Mouse (Mus musculus) heart, embryonic 13.5 days (tissue): ENCODE measurements around the gene Naxd. TPM values are rescaled to one million over a fixed set of nuclear protein-coding genes. Genes with fewer than 3 reads are reported as not detected.

Experiments
- ATAC-seq: fragments of 200-750 bp; cut with Nextera tagmentation; 2 replicates; pipeline ENCODE4 v1.8.0; 2017; ENCODE audit warnings: moderate TSS enrichment; ENCODE audit not compliant: insufficient number of reproducible peaks, low FRiP score, low TSS enrichment; ENCODE audit errors: extremely low read depth
- H3K27ac ChIP-seq: fragments of 300-500 bp; sonication (generic); replicated peaks from 2 replicates; pipeline ENCODE4 v1.5.1; 2015; ENCODE audit warnings: moderate library complexity, mild to moderate bottlenecking, inconsistent platforms
- H3K27me3 ChIP-seq: fragments of 300-500 bp; sonication (generic); replicated peaks from 2 replicates; pipeline ENCODE4 v1.6.1; 2015; ENCODE audit warnings: mild to moderate bottlenecking, inconsistent platforms
- H3K36me3 ChIP-seq: fragments of 300-500 bp; sonication (generic); 2 replicates; pipeline ENCODE4 v1.6.1; 2015; ENCODE audit warnings: mild to moderate bottlenecking, inconsistent platforms
- H3K4me1 ChIP-seq: fragments of 300-500 bp; sonication (generic); 2 replicates; pipeline ENCODE4 v1.6.1; 2015; ENCODE audit warnings: inconsistent platforms
- H3K4me2 ChIP-seq: fragments of 300-500 bp; sonication (generic); 2 replicates; pipeline ENCODE4 v1.6.1; 2015; ENCODE audit warnings: inconsistent platforms, mild to moderate bottlenecking, moderate library complexity
- H3K4me3 ChIP-seq: fragments of 300-500 bp; sonication (generic); 2 replicates; pipeline ENCODE4 v1.5.1; 2015; ENCODE audit warnings: moderate library complexity, mild to moderate bottlenecking, inconsistent platforms
- H3K9ac ChIP-seq: fragments of 300-500 bp; sonication (generic); 2 replicates; pipeline ENCODE4 v1.6.1; 2015; ENCODE audit warnings: inconsistent platforms, mild to moderate bottlenecking, moderate library complexity
- H3K9me3 ChIP-seq: fragments of 300-500 bp; sonication (generic); 2 replicates; pipeline ENCODE4 v1.6.1; 2016; ENCODE audit warnings: inconsistent platforms
- WGBS: fragments of 180-500 bp; shearing (Covaris S2); methylation state at CpG from one replicate; pipeline ENCODE4 v1.1.7; 2015; ENCODE audit warnings: mixed read lengths; 5-methylcytosine and 5-hydroxymethylcytosine counted together
- polyA plus RNA-seq: library from polyadenylated mRNA; unstranded; fragments of >200 nt; fragmentation: Nextera tagmentation; extraction: Ambion mirVana; gene quantifications from 2 replicates; pipeline ENCODE4 v1.2.1, GENCODE M21; 2015

Gene Naxd
- polyA plus RNA-seq, result 73.5 and 77.8 TPM in 2 replicates

DNA sequence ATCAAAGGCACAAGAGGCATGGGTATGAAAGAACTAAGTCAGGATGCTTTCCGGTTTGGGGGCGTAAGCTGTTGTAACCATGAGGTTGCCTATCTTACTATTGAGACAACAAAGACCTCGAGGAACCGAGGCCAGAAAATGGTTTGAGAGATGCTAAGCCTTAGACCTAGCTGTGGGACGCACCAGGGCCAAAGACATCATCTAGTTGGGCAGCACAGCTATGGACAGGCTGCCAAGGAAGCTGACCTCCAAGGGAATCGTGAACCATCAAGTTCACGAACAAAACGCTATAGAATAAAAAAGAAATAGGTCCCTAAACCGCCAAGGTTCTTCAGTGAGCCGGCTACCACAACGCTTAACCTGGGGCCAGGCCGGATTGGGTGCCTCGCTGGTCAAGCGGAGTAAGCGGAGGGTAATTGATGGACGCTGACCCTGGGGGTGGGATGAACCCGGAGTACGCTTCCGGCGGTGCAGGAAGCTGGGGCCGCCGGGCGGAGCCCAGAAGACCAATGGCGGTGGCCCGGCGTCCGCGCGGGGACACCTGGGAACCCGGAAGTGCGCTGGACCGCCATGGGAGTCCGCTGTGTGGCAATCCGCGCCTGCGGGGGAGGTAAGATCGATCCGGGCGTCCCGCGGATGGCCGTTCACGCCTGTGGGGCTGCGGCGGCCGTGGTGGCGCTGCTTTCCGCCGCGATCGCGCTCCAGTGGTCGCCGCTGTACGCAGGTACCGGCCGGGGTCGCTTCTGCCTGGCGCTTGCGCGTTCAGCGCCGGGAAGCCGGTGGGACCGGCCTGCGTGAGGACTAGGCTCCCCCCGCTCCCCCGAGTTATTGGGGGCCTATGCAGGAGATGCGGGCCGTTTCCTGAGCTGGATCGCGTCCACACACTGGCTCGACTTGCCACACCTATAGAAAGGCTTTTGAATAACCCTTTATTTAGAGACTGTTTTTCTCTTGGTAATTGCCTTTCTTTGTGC lies at the start of gene Naxd:
Naxd (plus strand) TSS at position 490 of the 974 bp plus-strand sequence.
- peak within 1 kb of the TSS; percentile 93 for H3K4me3 ChIP-seq
- 3% methylated on average over 67 of the region's 73 CpGs for WGBS
- H3K9ac ChIP-seq, result peak within 1 kb of the TSS; percentile 95
- H3K4me2 ChIP-seq, result peak within 1 kb of the TSS; percentile 70
- ATAC-seq, result peak; percentile 88
- H3K4me1 ChIP-seq, result peaks cover 18% of the 10 kb centered on the region
- peaks cover 22% of the 10 kb centered on the region for H3K27me3 ChIP-seq
- H3K9me3 ChIP-seq, result no peaks in the 10 kb centered on the region
- peak within 1 kb of the TSS; percentile 66 for H3K27ac ChIP-seq
- H3K36me3 ChIP-seq, result peaks cover 9% of the 10 kb centered on the region

DNA sequence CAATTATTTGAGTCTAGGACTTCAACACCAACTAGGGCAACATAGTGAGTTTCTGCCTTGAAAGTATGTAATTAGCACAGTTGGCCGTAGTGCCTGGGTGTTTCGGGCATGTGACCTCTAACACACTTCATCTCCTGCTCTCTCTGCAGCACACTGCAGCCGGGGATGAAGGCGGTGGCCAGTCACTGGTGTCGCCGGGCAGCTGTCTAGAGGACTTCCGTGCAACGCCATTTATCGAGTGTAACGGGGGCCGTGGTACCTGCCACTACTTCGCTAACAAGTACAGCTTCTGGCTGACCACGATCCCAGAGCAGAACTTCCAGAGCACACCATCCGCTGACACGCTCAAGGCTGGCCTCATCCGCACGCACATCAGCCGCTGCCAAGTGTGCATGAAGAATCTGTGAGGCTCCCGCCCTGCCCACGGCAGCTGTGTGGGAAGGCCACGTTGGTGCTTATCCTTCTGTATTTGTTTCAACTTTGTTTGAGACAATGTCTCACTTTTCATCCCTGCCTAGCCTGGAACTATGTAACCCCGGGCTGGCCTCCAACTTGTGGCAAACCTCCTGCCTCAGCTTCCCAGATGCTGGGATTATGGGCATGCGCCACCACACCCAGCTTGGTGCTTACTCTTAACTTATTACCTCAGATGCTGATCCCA lies 49.3 kb upstream of the Naxd start:
- Histone ChIP-seq H3K9ac (no peak overlapping the region), H3K27me3 (no peaks in the 10 kb centered on the region), H3K4me1 (peaks cover 26% of the 10 kb centered on the region), H3K4me2 (no peak overlapping the region), H3K36me3 (peaks cover 61% of the 10 kb centered on the region), H3K27ac (no peak overlapping the region), H3K4me3 (no peak overlapping the region), H3K9me3 (no peaks in the 10 kb centered on the region)
- 83% methylated on average over 23 of the region's 23 CpGs for WGBS
- no peak for ATAC-seq

DNA sequence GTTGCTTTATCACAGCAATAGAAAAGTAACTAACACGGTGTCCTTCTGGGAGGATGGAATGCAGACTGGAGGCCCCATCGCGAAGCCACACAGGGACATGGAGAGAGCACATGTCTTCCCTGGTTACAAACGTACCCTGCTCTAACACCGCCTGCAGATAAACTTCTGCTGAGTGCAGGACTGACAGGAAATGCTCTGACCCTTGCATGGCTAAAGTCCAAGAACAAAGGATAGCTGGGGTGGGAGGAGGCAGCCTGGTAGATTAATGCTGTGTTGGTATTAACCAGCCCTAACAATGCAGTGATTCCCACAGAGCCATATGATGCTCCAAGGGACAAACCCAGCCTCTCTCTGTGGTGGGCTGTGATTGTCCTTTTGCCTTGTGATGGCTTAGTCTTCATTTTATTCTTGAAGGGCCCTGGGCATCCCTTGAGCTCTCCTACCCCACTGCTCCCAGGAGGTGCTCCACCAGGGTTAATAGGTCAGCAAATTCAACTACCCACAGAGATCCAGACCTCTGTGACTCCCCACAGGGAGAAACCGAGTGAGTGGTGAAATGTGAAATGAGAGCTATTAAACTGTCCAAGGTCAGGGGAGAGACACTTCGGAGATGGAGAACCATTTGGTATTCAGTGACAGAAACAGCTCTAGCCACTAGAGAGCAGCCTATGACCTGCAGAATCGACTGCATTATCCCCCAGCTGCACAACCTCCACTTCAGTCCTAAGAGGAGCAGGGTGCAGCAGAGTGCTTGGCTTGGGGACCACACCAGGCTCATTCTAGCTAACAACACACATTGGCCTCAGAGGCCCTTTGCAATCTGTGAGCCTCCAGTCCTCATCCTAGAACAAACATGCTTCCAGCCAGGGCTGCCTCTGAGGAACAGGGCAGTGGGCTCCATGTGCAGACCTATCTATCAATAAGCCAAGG lies 46.9 kb upstream of the Naxd start:
- peaks cover 47% of the 10 kb centered on the region for H3K36me3 ChIP-seq
- peak overlapping the region; percentile 57 for H3K27ac ChIP-seq
- peak overlapping the region; percentile 26; the same call in 1 of the 2 replicates for H3K9ac ChIP-seq
- H3K4me3 ChIP-seq, result no peak overlapping the region
- no peak overlapping the region for H3K4me2 ChIP-seq
- H3K4me1 ChIP-seq, result peaks cover 26% of the 10 kb centered on the region
- H3K9me3 ChIP-seq, result no peaks in the 10 kb centered on the region
- WGBS, result 16% methylated on average over 8 of the region's 8 CpGs
- no peak for ATAC-seq
- no peaks in the 10 kb centered on the region for H3K27me3 ChIP-seq

DNA sequence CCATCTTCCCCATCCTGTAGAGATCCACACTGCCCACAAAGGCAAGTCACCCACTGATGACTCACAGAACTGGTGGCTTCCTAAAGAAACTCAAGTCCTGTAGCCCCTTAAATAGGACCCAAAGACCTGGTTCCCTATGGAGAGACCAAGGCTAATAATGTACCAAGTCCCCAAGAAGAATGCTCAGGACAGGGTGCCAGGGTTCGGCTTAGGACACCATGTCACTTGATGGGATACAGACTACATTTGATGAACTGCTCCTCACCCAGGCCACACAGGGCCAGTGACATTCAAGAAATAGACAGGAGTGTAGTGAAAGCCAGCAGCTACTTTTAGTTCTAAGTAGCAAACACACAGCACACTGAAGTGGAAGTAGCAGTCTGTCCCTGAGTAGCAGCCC lies 45.2 kb upstream of the Naxd start:
- 79% methylated on average over 1 of the region's 1 CpGs for WGBS
- ATAC-seq, result no peak
- Histone ChIP-seq H3K27ac (no peak overlapping the region), H3K9ac (no peak overlapping the region), H3K4me1 (peaks cover 31% of the 10 kb centered on the region), H3K9me3 (no peaks in the 10 kb centered on the region), H3K27me3 (no peaks in the 10 kb centered on the region), H3K36me3 (peaks cover 30% of the 10 kb centered on the region), H3K4me3 (no peak overlapping the region), H3K4me2 (no peak overlapping the region)

DNA sequence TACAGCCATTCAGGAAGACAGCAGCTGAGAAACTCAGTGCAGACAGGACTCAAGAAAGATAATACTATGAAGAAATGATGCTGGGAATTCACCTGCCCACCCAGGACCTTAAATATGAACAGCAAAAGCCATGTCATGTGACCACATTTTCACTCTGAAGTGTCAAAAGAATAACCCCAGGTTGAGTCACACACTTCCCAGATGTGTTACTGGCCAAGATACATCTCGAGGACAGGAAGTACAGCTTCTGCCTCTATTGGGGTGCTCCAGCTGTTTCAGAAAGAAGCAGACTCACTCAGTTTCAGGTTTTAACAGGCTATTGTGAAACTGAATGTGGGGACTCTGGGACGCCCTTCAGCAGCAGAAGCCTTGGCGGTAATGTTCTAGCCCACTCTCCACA lies 44.7 kb upstream of the Naxd start:
- 67% methylated on average over 3 of the region's 3 CpGs for WGBS
- Histone ChIP-seq H3K4me2 (no peak overlapping the region), H3K9me3 (no peaks in the 10 kb centered on the region), H3K4me3 (no peak overlapping the region), H3K4me1 (peaks cover 35% of the 10 kb centered on the region), H3K27me3 (no peaks in the 10 kb centered on the region), H3K36me3 (peaks cover 26% of the 10 kb centered on the region), H3K9ac (no peak overlapping the region), H3K27ac (no peak overlapping the region)
- no peak for ATAC-seq

DNA sequence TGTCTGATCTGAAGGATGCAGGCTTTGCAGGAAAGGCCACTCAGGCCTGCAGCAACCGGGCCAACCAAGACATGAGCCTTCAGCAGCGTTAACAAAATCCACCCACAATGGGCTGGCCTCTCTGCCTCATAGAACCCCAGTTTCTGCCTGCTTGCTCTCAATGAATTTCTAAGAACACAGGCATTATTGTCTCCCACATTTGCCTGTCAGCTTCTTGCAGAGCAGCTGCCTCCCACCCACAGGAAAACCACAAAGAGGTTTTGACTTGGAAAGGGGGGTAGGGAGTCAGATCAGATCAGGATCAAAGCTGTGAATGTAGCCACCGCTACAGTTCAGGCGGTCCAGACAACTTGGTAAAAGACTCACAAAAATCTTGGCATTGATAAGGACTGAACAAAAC lies 44.3 kb upstream of the Naxd start:
- peaks cover 39% of the 10 kb centered on the region for H3K4me1 ChIP-seq
- no peak overlapping the region for H3K27ac ChIP-seq
- H3K9ac ChIP-seq, result 0 out of 2 replicates have a peak overlapping the region, but pooled peaks have one; percentile 5
- no peaks in the 10 kb centered on the region for H3K27me3 ChIP-seq
- H3K9me3 ChIP-seq, result no peaks in the 10 kb centered on the region
- ATAC-seq, result no peak
- no peak overlapping the region for H3K4me3 ChIP-seq
- H3K36me3 ChIP-seq, result peaks cover 22% of the 10 kb centered on the region
- 57% methylated on average over 4 of the region's 4 CpGs for WGBS
- H3K4me2 ChIP-seq, result no peak overlapping the region

DNA sequence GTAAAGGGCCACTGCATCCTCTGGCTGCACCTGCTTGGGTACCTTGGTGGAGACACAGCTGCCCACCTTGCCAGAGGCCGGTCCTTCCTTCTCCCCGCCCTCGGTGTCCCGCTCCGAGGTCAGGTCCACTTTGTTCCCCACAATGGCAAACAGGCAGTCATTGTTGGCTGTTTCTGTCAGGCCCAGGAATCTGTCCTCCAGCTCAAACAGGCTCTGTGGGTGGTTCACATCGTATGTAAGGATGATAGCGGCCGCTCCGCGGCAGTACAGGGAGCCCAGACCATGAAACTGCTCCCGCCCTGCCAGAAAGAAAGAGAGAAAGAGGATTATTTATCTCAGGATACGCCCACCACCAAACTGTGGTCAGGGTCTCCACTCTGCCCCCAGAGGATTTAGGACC lies 43.1 kb upstream of the Naxd start:
- peaks cover 10% of the 10 kb centered on the region for H3K36me3 ChIP-seq
- no peak overlapping the region for H3K4me3 ChIP-seq
- H3K27me3 ChIP-seq, result no peaks in the 10 kb centered on the region
- ATAC-seq, result no peak
- H3K27ac ChIP-seq, result no peak overlapping the region
- no peak overlapping the region for H3K4me2 ChIP-seq
- H3K9me3 ChIP-seq, result no peaks in the 10 kb centered on the region
- H3K9ac ChIP-seq, result no peak overlapping the region
- H3K4me1 ChIP-seq, result peaks cover 51% of the 10 kb centered on the region
- 67% methylated on average over 12 of the region's 12 CpGs for WGBS

DNA sequence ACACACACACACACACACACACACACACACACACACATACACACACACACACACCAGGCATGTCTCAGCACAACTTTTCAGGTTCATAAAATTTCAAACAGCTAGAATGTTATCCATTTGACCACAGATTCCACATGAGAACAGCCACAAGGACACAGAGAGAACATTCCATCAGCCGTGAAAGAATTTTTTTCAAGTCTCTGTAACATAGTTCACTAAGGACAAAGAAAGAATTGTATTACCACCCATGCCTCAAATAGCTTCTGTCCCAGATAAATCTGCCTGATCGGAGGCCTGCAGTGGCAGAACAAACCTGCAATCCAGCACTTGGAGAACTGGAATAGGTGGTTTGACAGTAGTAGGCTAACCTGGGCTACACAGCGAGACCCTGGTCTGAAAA lies 40.0 kb upstream of the Naxd start:
- Histone ChIP-seq H3K9ac (0 out of 2 replicates have a peak overlapping the region, but pooled peaks have one; percentile 8), H3K4me3 (no peak overlapping the region), H3K4me1 (peaks cover 50% of the 10 kb centered on the region), H3K27ac (peak overlapping the region; percentile 55), H3K27me3 (no peaks in the 10 kb centered on the region), H3K9me3 (no peaks in the 10 kb centered on the region), H3K36me3 (peaks cover 15% of the 10 kb centered on the region), H3K4me2 (no peak overlapping the region)
- ATAC-seq, result no peak
- WGBS, result 51% methylated on average over 3 of the region's 3 CpGs

DNA sequence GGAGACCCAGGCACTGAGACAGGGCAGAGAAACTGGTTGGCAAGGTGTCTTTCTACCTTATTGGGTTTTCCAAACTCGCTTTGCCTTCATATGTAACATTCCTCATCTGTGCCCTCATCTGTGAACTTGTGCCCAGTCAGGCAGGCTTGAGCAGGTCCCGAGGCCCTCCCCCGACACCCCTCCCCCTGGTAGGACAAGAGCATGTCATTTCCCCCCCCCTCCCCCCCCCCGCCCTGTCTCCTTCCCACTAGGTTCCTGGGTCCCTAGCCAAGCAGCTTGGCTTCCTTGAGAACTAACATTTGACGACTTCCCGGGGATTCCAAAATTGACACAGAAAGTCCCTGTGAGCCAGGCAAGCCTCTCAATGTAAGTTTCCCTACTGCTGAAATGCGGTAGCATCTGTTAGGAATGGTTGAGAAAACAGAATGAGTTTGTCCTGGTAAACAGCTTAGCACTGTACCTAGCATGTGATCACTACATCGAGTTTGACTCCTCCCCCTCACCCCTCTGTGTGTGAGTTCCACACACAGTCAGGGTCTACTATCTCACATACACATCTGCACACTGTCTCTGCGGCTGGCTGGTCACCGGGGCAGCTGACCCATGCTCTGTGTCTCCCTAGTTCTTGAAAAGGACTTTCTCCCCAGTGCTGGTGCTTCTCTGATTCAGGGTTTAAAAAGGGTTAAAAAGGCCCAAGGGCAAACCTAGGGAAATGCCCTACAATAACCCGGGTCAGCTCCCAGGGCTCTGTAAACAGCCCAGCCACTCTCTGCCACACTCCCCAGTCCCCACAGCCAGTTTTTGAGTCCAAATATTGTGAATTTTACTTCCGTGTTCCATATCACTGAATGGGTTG lies 39.1 kb upstream of the Naxd start:
- 34% methylated on average over 11 of the region's 12 CpGs for WGBS
- H3K9ac ChIP-seq, result 0 out of 2 replicates have a peak overlapping the region, but pooled peaks have one; percentile 8
- no peak overlapping the region for H3K4me3 ChIP-seq
- H3K9me3 ChIP-seq, result no peaks in the 10 kb centered on the region
- peaks cover 15% of the 10 kb centered on the region for H3K36me3 ChIP-seq
- no peak overlapping the region for H3K4me2 ChIP-seq
- no peaks in the 10 kb centered on the region for H3K27me3 ChIP-seq
- no peak for ATAC-seq
- peak overlapping the region; percentile 55 for H3K27ac ChIP-seq
- peaks cover 53% of the 10 kb centered on the region for H3K4me1 ChIP-seq

DNA sequence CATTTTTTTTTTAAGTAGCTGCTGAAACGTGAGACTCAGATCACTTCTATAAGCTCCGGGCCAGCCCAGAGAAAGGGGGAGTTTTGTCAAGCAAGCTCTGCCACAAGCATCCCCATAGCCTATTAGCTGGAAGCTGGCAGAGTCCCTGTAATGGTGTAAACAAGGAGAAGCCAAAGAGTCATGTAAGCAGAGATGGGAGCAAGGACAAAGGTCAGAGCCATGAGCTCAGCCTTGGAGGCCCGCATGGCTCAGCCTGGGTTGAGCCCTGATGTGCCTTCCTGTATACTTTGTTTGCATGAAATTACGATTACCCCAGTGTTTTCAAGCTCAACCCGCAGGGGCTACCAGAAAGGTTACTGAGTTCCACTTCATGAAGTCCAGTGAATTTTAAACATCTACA lies 38.3 kb upstream of the Naxd start:
- no peak overlapping the region for H3K4me3 ChIP-seq
- H3K4me2 ChIP-seq, result no peak overlapping the region
- peaks cover 7% of the 10 kb centered on the region; the same call in 1 of the 2 replicates for H3K36me3 ChIP-seq
- H3K9ac ChIP-seq, result no peak overlapping the region
- WGBS, result 48% methylated on average over 5 of the region's 5 CpGs
- H3K4me1 ChIP-seq, result peaks cover 61% of the 10 kb centered on the region
- no peaks in the 10 kb centered on the region for H3K9me3 ChIP-seq
- H3K27me3 ChIP-seq, result no peaks in the 10 kb centered on the region
- peak overlapping the region; percentile 21 for H3K27ac ChIP-seq
- no peak for ATAC-seq
